Mouse (Mus musculus): ENCODE data around the gene Cenpl.
"Not testable (repeated sequence)": the region's sequence is repeated elsewhere in the genome, so short reads cannot be mapped to it uniquely, and the experiment has no call there.

Cenpl gene

GRCm38 (mm10) chr1:161070352-161071271 is at the start of gene Cenpl, which contains the start of gene Dars2:
Gene Cenpl, plus strand, starts transcription at chr1:161070713.
Gene Dars2, minus strand, starts transcription at chr1:161070658.
- peak; percentile 97 to 98 for DNase-seq (ENCODE audit: low spot score in 2 of 2)

GRCm38 (mm10) chr1:161025410-161026210 is 44.9 kb upstream of the Cenpl start:
- DNase-seq (ENCODE audit: low spot score in 2 of 2) = no peak

GRCm38 (mm10) chr1:161027196-161027595 is 43.3 kb upstream of the Cenpl start:
- DNase-seq (ENCODE audit: low spot score in 2 of 2) = no peak

GRCm38 (mm10) chr1:161028427-161028826 is 42.1 kb upstream of the Cenpl start:
- not testable (repeated sequence) for DNase-seq (ENCODE audit: low spot score in 2 of 2)

GRCm38 (mm10) chr1:161030058-161030457 is 40.5 kb upstream of the Cenpl start:
- DNase-seq (ENCODE audit: low spot score in 2 of 2) = no peak

GRCm38 (mm10) chr1:161031881-161032280 is 38.6 kb upstream of the Cenpl start:
- no peak for DNase-seq (ENCODE audit: low spot score in 2 of 2)

GRCm38 (mm10) chr1:161032345-161032744 is 38.2 kb upstream of the Cenpl start:
- no peak for DNase-seq (ENCODE audit: low spot score in 2 of 2)

- DNase-seq (ENCODE audit: low spot score in 2 of 2) = no peak
These were observed 36.6 kb upstream of the Cenpl start for GRCm38 (mm10) chr1:161033856-161034434.

- DNase-seq (ENCODE audit: low spot score in 2 of 2) = peak; percentile 95 to 98
These were observed 35.9 kb upstream of the Cenpl start, which contains the start of gene Zbtb37 for GRCm38 (mm10) chr1:161034435-161035280. Gene Zbtb37, minus strand, starts transcription at chr1:161034849.

GRCm38 (mm10) chr1:161035281-161035785 is 35.2 kb upstream of the Cenpl start:
- DNase-seq (ENCODE audit: low spot score in 2 of 2) = peak in 1 of 2 experiments; percentile 30

GRCm38 (mm10) chr1:161035786-161036404 is 34.6 kb upstream of the Cenpl start:
- no peak for DNase-seq (ENCODE audit: low spot score in 2 of 2)

- DNase-seq (ENCODE audit: low spot score in 2 of 2) = no peak
These were observed 34.1 kb upstream of the Cenpl start for GRCm38 (mm10) chr1:161036411-161036841.

GRCm38 (mm10) chr1:161037026-161037425 is 33.5 kb upstream of the Cenpl start:
- DNase-seq (ENCODE audit: low spot score in 2 of 2) = no peak

- no peak for DNase-seq (ENCODE audit: low spot score in 2 of 2)
These were observed 32.9 kb upstream of the Cenpl start for GRCm38 (mm10) chr1:161037599-161037998.

GRCm38 (mm10) chr1:161038004-161038403 is 32.5 kb upstream of the Cenpl start:
- no peak for DNase-seq (ENCODE audit: low spot score in 2 of 2)

GRCm38 (mm10) chr1:161038968-161039721 is 31.4 kb upstream of the Cenpl start:
- DNase-seq (ENCODE audit: low spot score in 2 of 2) = no peak

GRCm38 (mm10) chr1:161039741-161040425 is 30.6 kb upstream of the Cenpl start:
- no peak for DNase-seq (ENCODE audit: low spot score in 2 of 2)

- DNase-seq (ENCODE audit: low spot score in 2 of 2) = no peak
These were observed 30.1 kb upstream of the Cenpl start for GRCm38 (mm10) chr1:161040426-161040770.

- no peak for DNase-seq (ENCODE audit: low spot score in 2 of 2)
These were observed 29.7 kb upstream of the Cenpl start for GRCm38 (mm10) chr1:161040855-161041254.
